Mouse (Mus musculus): ENCODE results near the gene Olfr209. TPM values are rescaled to one million over a fixed set of nuclear protein-coding genes. Genes with fewer than 3 reads are reported as not detected.
"Not testable (repeated sequence)": the region's sequence is repeated elsewhere in the genome, so short reads cannot be mapped to it uniquely, and the experiment has no call there.

Olfr209 gene
- polyA plus RNA-seq, 1 experiment from 2014 or later, result not detected

- Histone ChIP-seq H3K9ac (ENCODE audit: low read depth, low read length) (no peak overlapping the region), H3K4me2 (no peak overlapping the region), H3K9me3 (ENCODE audit: control insufficient read depth, low read length) (no peaks in the 10 kb centered on the region), H3K36me3 (ENCODE audit: control insufficient read depth, insufficient read depth, low read length) (no peaks in the 10 kb centered on the region), H3K4me3 (ENCODE audit: low read depth, low read length) (no peak overlapping the region), H3K4me1 (replicated peaks; ENCODE audit: control insufficient read depth, insufficient read depth, low read length) (no peaks in the 10 kb centered on the region), H3K27ac (ENCODE audit: low read depth, low read length) (no peak overlapping the region), H3K27me3 (replicated peaks; ENCODE audit: control insufficient read depth, insufficient read depth, low read length) (no peaks in the 10 kb centered on the region)
- DNase-seq (ENCODE audit: low spot score), result no peak
- 73% methylated on average over 3 of the region's 3 CpGs for WGBS
- no peak for ATAC-seq (replicated peaks; ENCODE audit: low FRiP score)
Measured at GRCm38 (mm10) chr16:59393300-59393699, 29.5 kb upstream of the Olfr209 start.

DNA sequence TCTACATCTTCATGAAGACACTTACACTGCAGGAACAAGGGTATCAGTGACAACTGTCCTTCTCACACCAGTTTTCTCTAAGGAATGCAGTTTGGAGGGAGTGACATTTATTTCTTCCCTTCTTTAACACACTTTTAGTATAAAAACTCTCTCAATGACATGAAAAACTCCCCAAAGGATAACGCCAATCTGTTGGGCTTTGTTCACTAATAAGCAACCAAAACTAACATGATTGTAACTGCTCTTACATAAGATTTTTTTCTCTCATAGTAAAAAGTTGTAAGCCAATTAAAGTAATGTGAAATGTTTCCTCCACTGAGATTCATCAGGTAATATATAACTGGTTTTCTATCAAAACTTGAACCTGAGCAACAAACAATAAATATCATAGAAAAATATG is 14.6 kb downstream of the Olfr209 start, which contains the start of gene Olfr206:
Gene Olfr206 (minus strand): TSS at position 101 of the 400 bp plus-strand sequence.
- no peak for ATAC-seq (replicated peaks; ENCODE audit: low FRiP score)
- WGBS, result 74% methylated on average over 1 of the region's 1 CpGs
- H3K4me2 ChIP-seq, result no peak within 1 kb of the TSS

DNA sequence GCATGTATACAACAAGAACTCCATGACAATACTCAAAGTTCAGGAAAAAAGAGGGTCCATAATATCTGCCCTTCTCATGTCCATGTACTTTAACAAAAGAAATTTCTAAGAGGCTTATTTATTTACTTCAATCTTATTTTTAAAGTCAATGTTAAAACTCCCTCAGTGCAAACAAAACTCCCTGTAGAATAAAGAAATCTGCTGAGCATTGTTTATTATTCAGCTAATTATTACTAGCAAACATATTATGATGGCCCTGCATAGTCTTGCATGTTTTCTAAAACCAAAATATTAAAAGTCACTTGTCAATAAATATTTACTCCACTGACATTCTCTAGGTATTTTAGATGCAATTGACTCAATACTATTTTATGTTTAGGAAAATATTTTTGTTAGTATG is 32.8 kb downstream of the Olfr209 start, which contains the start of gene Olfr205:
Gene Olfr205 (minus strand): TSS at position 101 of the 400 bp plus-strand sequence.
- no peak for ATAC-seq (replicated peaks; ENCODE audit: low FRiP score)
- no peak within 1 kb of the TSS for H3K9ac ChIP-seq (ENCODE audit: low read depth, low read length)

More for the DNA sequence above, 14.6 kb downstream of the Olfr209 start, which contains the start of gene Olfr206:
- H3K27ac ChIP-seq (ENCODE audit: low read depth, low read length), result no peak within 1 kb of the TSS
- no peaks in the 10 kb centered on the region for H3K9me3 ChIP-seq (ENCODE audit: control insufficient read depth, low read length)
- no peak for DNase-seq (ENCODE audit: low spot score)
- H3K4me3 ChIP-seq (ENCODE audit: low read depth, low read length), result no peak within 1 kb of the TSS
- no peak within 1 kb of the TSS for H3K9ac ChIP-seq (ENCODE audit: low read depth, low read length)
- no peaks in the 10 kb centered on the region for H3K36me3 ChIP-seq (ENCODE audit: control insufficient read depth, insufficient read depth, low read length)
- no peaks in the 10 kb centered on the region for H3K4me1 ChIP-seq (replicated peaks; ENCODE audit: control insufficient read depth, insufficient read depth, low read length)
- no peaks in the 10 kb centered on the region for H3K27me3 ChIP-seq (replicated peaks; ENCODE audit: control insufficient read depth, insufficient read depth, low read length)

DNA sequence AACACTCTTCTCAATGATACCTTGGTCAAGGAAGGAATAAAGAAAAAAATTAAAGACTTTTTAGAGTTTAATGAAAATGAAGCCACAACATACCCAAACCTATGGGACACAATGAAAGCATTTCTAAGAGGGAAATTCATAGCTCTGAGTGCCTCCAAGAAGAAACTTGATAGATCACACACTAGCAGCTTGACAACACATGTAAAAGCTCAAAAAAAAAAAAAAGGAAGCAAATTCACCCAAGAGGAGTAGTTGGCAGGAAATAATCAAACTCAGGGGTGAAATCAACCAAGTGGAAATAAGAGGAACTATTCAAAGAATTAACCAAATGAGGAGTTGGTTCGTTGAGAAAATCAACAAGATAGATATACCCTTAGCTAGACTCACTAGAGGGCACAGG is 40.5 kb downstream of the Olfr209 start:
- H3K4me2 ChIP-seq; H3K27me3 ChIP-seq (replicated peaks; ENCODE audit: control insufficient read depth, insufficient read depth, low read length); DNase-seq (ENCODE audit: low spot score); H3K4me3 ChIP-seq (ENCODE audit: low read depth, low read length); H3K9me3 ChIP-seq (ENCODE audit: control insufficient read depth, low read length); H3K27ac ChIP-seq (ENCODE audit: low read depth, low read length); ATAC-seq (replicated peaks; ENCODE audit: low FRiP score); H3K36me3 ChIP-seq (ENCODE audit: control insufficient read depth, insufficient read depth, low read length); H3K9ac ChIP-seq (ENCODE audit: low read depth, low read length); H3K4me1 ChIP-seq (replicated peaks; ENCODE audit: control insufficient read depth, insufficient read depth, low read length): not testable (repeated sequence)
- 43% methylated on average over 1 of the region's 1 CpGs for whole genome bisulfite sequencing

More for the DNA sequence above, 32.8 kb downstream of the Olfr209 start, which contains the start of gene Olfr205:
- H3K9me3 ChIP-seq (ENCODE audit: control insufficient read depth, low read length), result no peaks in the 10 kb centered on the region; the same call in 1 of the 2 replicates
- no peaks in the 10 kb centered on the region for H3K36me3 ChIP-seq (ENCODE audit: control insufficient read depth, insufficient read depth, low read length)
- H3K27ac ChIP-seq (ENCODE audit: low read depth, low read length), result no peak within 1 kb of the TSS
- no peak for DNase-seq (ENCODE audit: low spot score)
- H3K4me3 ChIP-seq (ENCODE audit: low read depth, low read length), result no peak within 1 kb of the TSS
- no peak within 1 kb of the TSS for H3K4me2 ChIP-seq
- H3K27me3 ChIP-seq (replicated peaks; ENCODE audit: control insufficient read depth, insufficient read depth, low read length), result no peaks in the 10 kb centered on the region
- no peaks in the 10 kb centered on the region for H3K4me1 ChIP-seq (replicated peaks; ENCODE audit: control insufficient read depth, insufficient read depth, low read length)

DNA sequence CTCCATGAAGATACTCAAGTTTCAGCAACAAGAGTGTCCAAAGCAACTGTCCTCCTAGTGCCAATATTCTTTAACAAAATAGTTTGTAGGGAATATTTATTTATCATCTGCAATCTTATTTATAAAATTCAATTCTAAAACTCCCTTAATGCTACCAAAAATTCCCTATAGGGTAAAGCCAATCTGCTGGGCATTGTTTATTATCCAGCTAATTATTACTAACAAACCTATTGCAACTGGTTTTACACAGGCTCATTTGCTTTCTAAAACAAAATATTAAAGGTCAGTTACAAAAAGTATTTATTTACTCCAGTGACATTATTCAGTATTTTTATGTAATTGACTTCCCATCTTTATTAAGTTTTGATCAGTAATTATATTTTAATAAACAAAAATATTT is 45.6 kb downstream of the Olfr209 start, which contains the start of gene Olfr204:
Gene Olfr204 (minus strand): TSS at position 101 of the 400 bp plus-strand sequence.
- H3K4me2 ChIP-seq, result no peak within 1 kb of the TSS

More for the DNA sequence above, 45.6 kb downstream of the Olfr209 start, which contains the start of gene Olfr204:
- ATAC-seq (replicated peaks; ENCODE audit: low FRiP score), result no peak
- no peaks in the 10 kb centered on the region for H3K4me1 ChIP-seq (replicated peaks; ENCODE audit: control insufficient read depth, insufficient read depth, low read length)
- H3K27ac ChIP-seq (ENCODE audit: low read depth, low read length), result no peak within 1 kb of the TSS
- no peak within 1 kb of the TSS for H3K9ac ChIP-seq (ENCODE audit: low read depth, low read length)
- DNase-seq (ENCODE audit: low spot score), result no peak
- H3K36me3 ChIP-seq (ENCODE audit: control insufficient read depth, insufficient read depth, low read length), result no peaks in the 10 kb centered on the region
- no peaks in the 10 kb centered on the region for H3K27me3 ChIP-seq (replicated peaks; ENCODE audit: control insufficient read depth, insufficient read depth, low read length)
- H3K4me3 ChIP-seq (ENCODE audit: low read depth, low read length), result no peak within 1 kb of the TSS
- no peaks in the 10 kb centered on the region for H3K9me3 ChIP-seq (ENCODE audit: control insufficient read depth, low read length)

Other genes starting within 250 kb of the Olfr209 start
- gene Olfr194, start 242.9 kb downstream of the Olfr209 start, polyA plus RNA-seq (2014; fragmentation: Nextera tagmentation; extraction: Ambion mirVana), result not detected in 2 replicates
- gene Olfr195, start 216.9 kb downstream of the Olfr209 start, polyA plus RNA-seq (2014; fragmentation: Nextera tagmentation; extraction: Ambion mirVana), result not detected in 2 replicates
- not detected in 2 replicates for gene Olfr196, start 193.5 kb downstream of the Olfr209 start, polyA plus RNA-seq (2014; fragmentation: Nextera tagmentation; extraction: Ambion mirVana)
- gene Olfr198, start 160.5 kb downstream of the Olfr209 start, polyA plus RNA-seq (2014; fragmentation: Nextera tagmentation; extraction: Ambion mirVana), result not detected in 2 replicates
- not detected in 2 replicates for gene Olfr199, start 144.2 kb downstream of the Olfr209 start, polyA plus RNA-seq (2014; fragmentation: Nextera tagmentation; extraction: Ambion mirVana)
- not detected in 2 replicates for gene Olfr201, start 91.4 kb downstream of the Olfr209 start, polyA plus RNA-seq (2014; fragmentation: Nextera tagmentation; extraction: Ambion mirVana)
- not detected in 2 replicates for gene Olfr202, start 77.2 kb downstream of the Olfr209 start, polyA plus RNA-seq (2014; fragmentation: Nextera tagmentation; extraction: Ambion mirVana)
- not detected in 2 replicates for gene Olfr203, start 65.1 kb downstream of the Olfr209 start, polyA plus RNA-seq (2014; fragmentation: Nextera tagmentation; extraction: Ambion mirVana)
- not detected in 2 replicates for gene Olfr204, start 45.7 kb downstream of the Olfr209 start, polyA plus RNA-seq (2014; fragmentation: Nextera tagmentation; extraction: Ambion mirVana)
- gene Olfr205, start 32.9 kb downstream of the Olfr209 start, polyA plus RNA-seq (2014; fragmentation: Nextera tagmentation; extraction: Ambion mirVana), result not detected in 2 replicates
- not detected in 2 replicates for gene Olfr206, start 14.7 kb downstream of the Olfr209 start, polyA plus RNA-seq (2014; fragmentation: Nextera tagmentation; extraction: Ambion mirVana)
- gene Gabrr3, start 43.3 kb upstream of the Olfr209 start, polyA plus RNA-seq (2014; fragmentation: Nextera tagmentation; extraction: Ambion mirVana), result not detected in 2 replicates
- 39.4 and 44.6 TPM in 2 replicates for gene Riox2, start 107.8 kb upstream of the Olfr209 start, polyA plus RNA-seq (2014; fragmentation: Nextera tagmentation; extraction: Ambion mirVana)
- gene Crybg3, start 237.0 kb upstream of the Olfr209 start, polyA plus RNA-seq (2014; fragmentation: Nextera tagmentation; extraction: Ambion mirVana), result 4.0 and 4.6 TPM in 2 replicates